Mouse (Mus musculus): ENCODE data around the gene Capza2.

DNA sequence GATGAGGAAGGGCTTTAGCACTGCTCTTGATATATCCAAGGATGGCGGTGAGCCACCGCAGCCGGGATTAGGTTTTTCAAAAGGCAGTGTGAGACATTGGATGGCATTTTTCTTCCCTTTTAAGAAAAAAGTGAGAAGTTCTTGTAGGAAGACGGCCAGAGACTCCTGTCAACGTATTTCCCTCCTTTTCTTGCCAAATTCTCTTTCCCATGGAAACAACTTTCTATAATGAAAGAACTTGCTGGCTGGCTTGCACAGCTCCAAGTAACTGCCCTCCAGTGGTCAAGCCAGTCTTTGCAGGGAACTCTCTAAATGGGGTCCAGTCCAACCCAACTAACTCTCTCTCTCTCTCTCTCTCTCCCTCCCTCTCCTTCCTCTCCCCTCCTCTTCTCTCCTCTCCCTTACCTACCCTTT is 60.3 kb downstream of the Capza2 start:
- TF ChIP-seq CTCF (IDR thresholded peaks at IDR 0.05; ENCODE audit: control insufficient read depth, insufficient read depth, insufficient read length) = peak; percentile 5
- no peak for TF ChIP-seq MAX (IDR thresholded peaks at IDR 0.05)
- TF ChIP-seq CEBPB (IDR thresholded peaks at IDR 0.05; ENCODE audit: low read depth) = no peak
- no peak for TF ChIP-seq MYOG (IDR thresholded peaks at IDR 0.05; ENCODE audit: control insufficient read depth, extremely low read depth, insufficient read length)
- no peak for TF ChIP-seq USF1 (IDR thresholded peaks at IDR 0.05; ENCODE audit: low read depth)

All from C2C12 (cell line).